Mouse (Mus musculus) bone marrow, adult 2 months (tissue): ENCODE measurements around the gene Tbc1d1.

Experiments used
- CTCF ChIP-seq: fragments of 200-500 bp; IDR thresholded peaks from 2 replicates; pipeline ENCODE4 v1.5.1; 2011; ENCODE audit warnings: low read length, control low read depth; ENCODE audit not compliant: control insufficient read depth, insufficient read depth
- POLR2A ChIP-seq: fragments of 200-500 bp; IDR thresholded peaks from 2 replicates; pipeline ENCODE4 v1.6.1; 2011; ENCODE audit warnings: low read depth, mild to moderate bottlenecking, control low read depth, low read length, borderline replicate concordance; ENCODE audit not compliant: control insufficient read depth

GRCm38 (mm10) chr5:64267279-64267678, 111.2 kb downstream of the Tbc1d1 start:
- TF ChIP-seq POLR2A (no peak), CTCF (no peak)
